Mouse (Mus musculus): ENCODE measurements around the gene Sfmbt1. TPM values are rescaled to one million over a fixed set of nuclear protein-coding genes. Genes with fewer than 3 reads are reported as not detected.
A peak's percentile ranks its signal among the peaks of the same experiment; 100 is the strongest.

The Sfmbt1 gene
- polyA plus RNA-seq, 1 experiment from 2014 or later, result 12.5 TPM

DNA sequence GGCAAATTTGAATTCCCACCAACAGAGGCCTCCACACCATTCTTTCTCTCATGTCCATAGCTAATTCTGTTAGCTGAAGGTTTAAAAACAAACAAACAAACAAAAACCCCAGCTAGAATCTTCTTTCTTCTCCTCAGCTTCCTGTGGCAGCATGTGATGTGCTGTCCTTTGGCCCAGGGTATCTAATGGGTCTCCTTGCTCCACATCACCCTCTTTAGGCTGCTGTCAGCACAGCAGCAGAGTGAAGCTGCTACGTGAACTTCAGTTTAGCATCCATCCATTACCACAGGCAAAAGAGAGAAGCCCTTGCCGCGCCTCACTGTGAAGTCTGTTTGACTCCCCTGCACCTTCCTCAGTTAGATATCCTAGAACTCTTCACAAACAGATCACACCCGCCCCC lies 143.3 kb downstream of the Sfmbt1 start:
- no peak overlapping the region for H3K4me3 ChIP-seq (replicated peaks)
- H3K9ac ChIP-seq, result no peak overlapping the region
- no peak overlapping the region for H3K27ac ChIP-seq (replicated peaks)
- H3K4me2 ChIP-seq, result no peak overlapping the region
- WGBS (ENCODE audit: insufficient replicate concordance), result 55% methylated on average over 4 of the region's 4 CpGs
- H3K4me1 ChIP-seq (replicated peaks), result peaks cover 8% of the 10 kb centered on the region
- no peaks in the 10 kb centered on the region for H3K9me3 ChIP-seq (replicated peaks)
- no peaks in the 10 kb centered on the region for H3K27me3 ChIP-seq
- no peak for ATAC-seq (ENCODE audit: insufficient read depth)
- no peaks in the 10 kb centered on the region for H3K36me3 ChIP-seq (replicated peaks)

DNA sequence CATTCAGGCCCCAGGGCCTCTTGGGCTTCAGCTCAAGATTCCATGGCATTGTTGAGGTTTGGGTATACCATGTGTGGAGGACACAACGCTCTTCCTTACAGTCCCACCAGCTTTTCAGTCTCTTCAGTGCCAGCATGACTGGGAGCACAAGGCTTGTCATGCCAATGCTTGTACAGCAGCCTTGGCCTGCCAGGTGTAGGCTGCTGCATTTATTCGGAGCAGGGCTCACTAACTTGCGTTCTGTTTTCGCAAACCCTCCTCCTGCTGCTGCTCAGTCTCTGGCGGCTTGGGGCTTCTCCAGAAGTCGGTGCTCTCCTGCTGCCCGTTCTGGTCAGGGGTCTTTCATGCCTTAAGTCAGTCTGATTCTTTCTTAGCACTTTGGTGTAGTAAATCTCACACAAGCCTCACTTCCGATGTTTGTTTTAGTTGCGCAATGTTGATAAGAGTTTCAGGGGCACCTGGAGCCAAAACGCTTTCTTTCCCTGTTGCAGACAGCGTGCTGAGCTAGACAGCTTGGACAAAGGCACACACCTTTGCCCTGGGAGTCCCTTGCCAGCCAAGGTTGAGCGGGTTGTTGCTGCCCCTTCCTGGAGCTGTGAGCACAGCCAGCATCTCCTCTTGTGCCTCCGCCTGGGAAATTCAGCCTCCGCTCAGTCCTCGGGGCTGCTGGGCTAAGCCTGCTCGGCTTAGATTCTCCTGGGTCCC lies 146.9 kb downstream of the Sfmbt1 start:
- H3K9ac ChIP-seq, result no peak overlapping the region
- H3K27ac ChIP-seq (replicated peaks), result peak overlapping the region; percentile 30
- no peak overlapping the region for H3K4me3 ChIP-seq (replicated peaks)
- WGBS (ENCODE audit: insufficient replicate concordance), result 60% methylated on average over 16 of the region's 16 CpGs
- peaks cover 8% of the 10 kb centered on the region for H3K4me1 ChIP-seq (replicated peaks)
- H3K36me3 ChIP-seq (replicated peaks), result 0 out of 2 replicates have a peak, but pooled peaks cover 6% of the 10 kb centered on the region
- no peaks in the 10 kb centered on the region for H3K9me3 ChIP-seq (replicated peaks)
- peak overlapping the region; percentile 25; the same call in 1 of the 2 replicates for H3K4me2 ChIP-seq
- ATAC-seq (ENCODE audit: insufficient read depth), result no peak; the same call in 1 of the 2 replicates
- no peaks in the 10 kb centered on the region for H3K27me3 ChIP-seq

DNA sequence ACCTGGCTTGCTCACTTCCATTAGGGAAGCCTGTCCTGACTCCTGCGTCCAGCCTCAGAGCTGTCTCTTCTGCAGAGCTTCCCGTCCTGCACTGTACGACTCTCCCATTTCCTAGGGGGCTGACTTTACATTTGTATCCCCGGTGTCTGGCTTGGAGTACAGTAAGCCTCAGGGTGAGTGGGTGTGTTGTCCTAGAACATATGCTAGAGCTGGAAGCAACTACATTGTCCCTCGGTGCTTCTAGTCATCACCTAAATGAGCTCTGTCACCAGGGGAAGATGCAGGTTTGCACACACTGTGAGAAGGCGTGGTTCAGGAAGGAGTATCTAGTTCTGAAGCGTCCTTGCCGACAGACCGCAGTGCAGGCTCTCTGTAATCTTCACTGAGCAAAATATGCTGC lies 147.7 kb downstream of the Sfmbt1 start:
- 0 out of 2 replicates have a peak overlapping the region, but pooled peaks have one; percentile 30 for H3K27ac ChIP-seq (replicated peaks)
- H3K36me3 ChIP-seq (replicated peaks), result 0 out of 2 replicates have a peak, but pooled peaks cover 6% of the 10 kb centered on the region
- no peak overlapping the region for H3K4me2 ChIP-seq
- no peaks in the 10 kb centered on the region for H3K9me3 ChIP-seq (replicated peaks)
- WGBS (ENCODE audit: insufficient replicate concordance), result 67% methylated on average over 9 of the region's 9 CpGs
- ATAC-seq (ENCODE audit: insufficient read depth), result no peak
- peaks cover 8% of the 10 kb centered on the region; the same call in 1 of the 2 replicates for H3K4me1 ChIP-seq (replicated peaks)
- no peaks in the 10 kb centered on the region for H3K27me3 ChIP-seq
- H3K9ac ChIP-seq, result no peak overlapping the region
- H3K4me3 ChIP-seq (replicated peaks), result no peak overlapping the region

DNA sequence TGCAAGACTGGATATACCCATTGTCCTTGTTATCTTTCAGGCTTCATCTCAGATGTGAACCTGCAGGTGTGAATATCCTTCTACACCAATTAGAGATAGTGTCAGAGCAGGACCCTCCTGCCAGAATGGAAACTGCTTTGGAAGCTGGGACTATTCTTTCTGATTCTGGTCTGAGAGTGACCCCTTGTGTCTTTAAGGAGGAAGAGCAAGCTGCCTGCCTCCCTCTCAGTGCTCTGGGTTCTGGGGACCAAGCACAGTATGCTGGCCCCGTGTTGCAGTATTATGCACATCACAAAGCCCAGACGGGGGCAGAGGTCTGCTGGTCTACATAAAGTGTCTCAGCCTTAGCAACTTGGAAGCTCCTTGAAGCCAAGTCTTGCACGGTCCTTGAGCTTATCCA lies 150.7 kb downstream of the Sfmbt1 start:
- Histone ChIP-seq H3K9ac (no peak overlapping the region), H3K27me3 (no peaks in the 10 kb centered on the region), H3K4me1 (replicated peaks) (peaks cover 35% of the 10 kb centered on the region), H3K4me3 (replicated peaks) (no peak overlapping the region), H3K36me3 (replicated peaks) (0 out of 2 replicates have a peak, but pooled peaks cover 6% of the 10 kb centered on the region), H3K4me2 (no peak overlapping the region), H3K27ac (replicated peaks) (no peak overlapping the region), H3K9me3 (replicated peaks) (no peaks in the 10 kb centered on the region)
- no peak for ATAC-seq (ENCODE audit: insufficient read depth)
- WGBS (ENCODE audit: insufficient replicate concordance), result 66% methylated on average over 3 of the region's 3 CpGs

DNA sequence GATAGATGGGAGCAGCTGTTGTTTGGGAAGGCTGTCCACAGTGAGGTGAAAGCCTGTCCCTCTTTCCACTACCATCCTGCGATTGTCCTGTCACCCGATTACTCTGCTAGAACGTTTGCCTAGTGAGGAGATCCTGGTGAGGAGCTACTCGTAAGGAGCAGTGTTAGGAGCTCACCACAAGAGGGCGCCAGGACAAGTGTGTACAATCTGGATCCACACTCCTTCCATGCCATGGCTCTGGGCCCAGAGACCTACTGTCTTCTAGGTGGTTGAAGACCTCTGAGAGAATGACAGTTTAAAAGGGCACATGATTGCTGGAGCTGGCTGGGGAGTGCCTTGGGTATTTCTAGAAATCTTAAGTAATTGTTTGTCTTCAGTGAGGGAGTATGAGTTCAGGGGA lies 152.4 kb downstream of the Sfmbt1 start:
- no peak overlapping the region for H3K4me3 ChIP-seq (replicated peaks)
- 0 out of 2 replicates have a peak, but pooled peaks cover 6% of the 10 kb centered on the region for H3K36me3 ChIP-seq (replicated peaks)
- 16% methylated on average over 5 of the region's 5 CpGs for WGBS (ENCODE audit: insufficient replicate concordance)
- no peak overlapping the region for H3K27ac ChIP-seq (replicated peaks)
- H3K4me1 ChIP-seq (replicated peaks), result peaks cover 34% of the 10 kb centered on the region
- no peak overlapping the region for H3K4me2 ChIP-seq
- H3K9me3 ChIP-seq (replicated peaks), result no peaks in the 10 kb centered on the region
- no peak for ATAC-seq (ENCODE audit: insufficient read depth)
- H3K27me3 ChIP-seq, result no peaks in the 10 kb centered on the region
- H3K9ac ChIP-seq, result no peak overlapping the region

DNA sequence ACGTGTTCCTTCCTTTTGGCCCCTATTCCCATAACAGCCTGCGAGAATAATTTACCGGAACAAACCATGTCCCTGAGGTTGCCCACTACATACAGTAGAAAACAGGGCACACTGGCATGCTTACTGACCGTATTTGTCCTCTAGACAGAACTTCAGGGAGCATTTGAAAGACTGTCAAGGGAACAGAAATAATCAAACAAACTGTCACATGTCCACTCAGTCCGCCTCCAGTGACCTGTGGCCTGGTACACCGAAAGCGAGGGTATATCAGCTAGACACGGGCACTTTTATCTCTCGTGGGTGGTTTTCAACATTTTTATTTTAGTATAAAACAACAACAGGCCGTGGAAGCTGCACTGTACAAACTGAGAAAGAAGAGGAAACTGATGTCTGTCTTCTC lies 154.2 kb downstream of the Sfmbt1 start:
- Histone ChIP-seq H3K4me3 (replicated peaks) (no peak overlapping the region), H3K4me2 (no peak overlapping the region), H3K9ac (no peak overlapping the region), H3K9me3 (replicated peaks) (no peaks in the 10 kb centered on the region), H3K27ac (replicated peaks) (peak overlapping the region; percentile 67), H3K36me3 (replicated peaks) (peaks cover 18% of the 10 kb centered on the region), H3K4me1 (replicated peaks) (peaks cover 43% of the 10 kb centered on the region), H3K27me3 (no peaks in the 10 kb centered on the region)
- WGBS (ENCODE audit: insufficient replicate concordance), result 58% methylated on average over 10 of the region's 10 CpGs
- ATAC-seq (ENCODE audit: insufficient read depth), result no peak

DNA sequence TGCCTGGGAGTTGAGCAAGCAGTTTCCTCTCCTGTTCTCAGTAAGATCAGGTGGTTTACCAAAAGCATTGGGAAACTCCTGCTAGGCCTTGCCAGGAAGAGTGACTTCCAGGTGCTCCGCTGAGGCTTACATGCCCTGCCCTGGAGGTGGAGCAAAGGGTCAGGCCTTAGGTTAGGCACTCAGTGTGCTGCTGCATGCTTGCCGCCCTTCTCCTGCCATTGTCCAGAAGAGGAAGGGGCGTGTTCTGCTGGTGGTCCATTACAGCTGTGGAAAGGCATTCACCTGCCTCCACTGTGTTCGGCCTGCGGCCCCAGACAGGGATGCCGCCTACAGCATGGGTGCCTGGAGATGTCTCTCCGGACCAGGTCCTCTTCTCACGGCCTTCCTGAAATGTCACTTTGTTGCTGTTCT lies 154.7 kb downstream of the Sfmbt1 start:
- H3K27me3 ChIP-seq, result no peaks in the 10 kb centered on the region
- peaks cover 19% of the 10 kb centered on the region for H3K36me3 ChIP-seq (replicated peaks)
- WGBS (ENCODE audit: insufficient replicate concordance), result 69% methylated on average over 8 of the region's 8 CpGs
- ATAC-seq (ENCODE audit: insufficient read depth), result peak; percentile 40
- H3K4me1 ChIP-seq (replicated peaks), result peaks cover 49% of the 10 kb centered on the region
- no peak overlapping the region for H3K9ac ChIP-seq
- H3K9me3 ChIP-seq (replicated peaks), result no peaks in the 10 kb centered on the region
- no peak overlapping the region for H3K4me2 ChIP-seq
- peak overlapping the region; percentile 67 for H3K27ac ChIP-seq (replicated peaks)
- no peak overlapping the region for H3K4me3 ChIP-seq (replicated peaks)

DNA sequence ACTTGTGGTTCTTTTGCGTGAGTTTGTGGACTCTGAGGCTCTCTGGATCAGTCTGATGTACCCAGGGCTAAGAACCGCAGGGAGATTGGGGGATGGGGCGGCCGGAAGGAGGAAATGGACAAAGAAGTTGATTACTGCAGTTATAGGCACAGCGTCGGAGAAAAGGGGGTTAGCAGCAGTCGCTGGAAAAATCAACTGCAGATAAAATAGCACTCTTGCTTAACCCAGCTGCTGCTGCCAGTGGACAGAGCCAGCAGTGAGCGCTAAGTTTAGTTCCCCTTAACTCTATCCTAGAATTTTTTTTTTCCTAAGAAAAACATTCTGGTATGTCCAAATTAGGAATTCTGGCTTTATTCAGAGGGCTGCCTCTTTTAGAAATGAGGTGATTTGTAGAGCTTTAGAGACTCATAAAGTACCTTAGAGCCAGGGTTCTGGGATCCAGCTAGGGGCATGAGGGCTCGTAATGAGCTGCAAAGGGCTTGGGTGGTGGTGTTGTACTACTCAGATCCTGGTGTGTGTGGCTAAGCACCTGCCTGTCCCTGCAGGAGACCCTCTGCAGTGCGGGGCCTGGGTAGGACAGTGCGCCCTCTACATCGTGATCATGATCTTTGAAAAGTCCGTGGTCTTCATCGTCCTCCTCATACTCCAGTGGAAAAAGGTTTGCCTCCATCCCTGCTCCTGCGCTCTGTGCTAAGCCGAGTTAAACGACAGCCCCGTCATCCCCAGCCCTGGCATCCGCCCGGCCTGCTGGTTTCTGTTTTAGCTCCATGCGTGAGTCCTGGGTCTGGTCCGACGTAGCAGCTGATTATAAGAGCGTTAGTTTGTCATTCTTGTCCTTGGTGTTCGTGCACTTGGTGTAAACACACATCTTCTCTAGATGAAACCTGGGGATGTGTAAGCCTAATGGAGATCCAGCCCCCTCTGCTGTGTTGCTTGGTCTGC lies 155.8 kb downstream of the Sfmbt1 start:
- ATAC-seq (ENCODE audit: insufficient read depth), result no peak

More for the DNA sequence above, 155.8 kb downstream of the Sfmbt1 start:
- Histone ChIP-seq H3K9me3 (replicated peaks) (no peaks in the 10 kb centered on the region), H3K4me3 (replicated peaks) (no peak overlapping the region), H3K4me2 (no peak overlapping the region; the same call in 1 of the 2 replicates), H3K4me1 (replicated peaks) (peaks cover 58% of the 10 kb centered on the region), H3K9ac (no peak overlapping the region), H3K27ac (replicated peaks) (peak overlapping the region; percentile 67), H3K27me3 (no peaks in the 10 kb centered on the region), H3K36me3 (replicated peaks) (peaks cover 19% of the 10 kb centered on the region)
- WGBS (ENCODE audit: insufficient replicate concordance), result 59% methylated on average over 25 of the region's 25 CpGs

Other genes with a start within 250 kb of the Sfmbt1 start
- 7.7 and 8.9 TPM in 2 replicates for gene Dcp1a, start 235.3 kb upstream of the Sfmbt1 start, polyA plus RNA-seq (2015; fragmentation: Nextera tagmentation; extraction: Ambion mirVana)
- gene Cacna1d, start 223.4 kb upstream of the Sfmbt1 start, polyA plus RNA-seq (2015; fragmentation: Nextera tagmentation; extraction: Ambion mirVana), result 0.13 and 0.17 TPM in 2 replicates
- gene Tkt, start 166.5 kb upstream of the Sfmbt1 start, polyA plus RNA-seq (2015; fragmentation: Nextera tagmentation; extraction: Ambion mirVana), result 197 and 199 TPM in 2 replicates
- 20.0 and 21.5 TPM in 2 replicates for gene Prkcd, start 88.6 kb upstream of the Sfmbt1 start, polyA plus RNA-seq (2015; fragmentation: Nextera tagmentation; extraction: Ambion mirVana)
- gene Rft1, start 60.5 kb upstream of the Sfmbt1 start, polyA plus RNA-seq (2015; fragmentation: Nextera tagmentation; extraction: Ambion mirVana), result 3.8 and 4.3 TPM in 2 replicates
- 8.8 and 8.9 TPM in 2 replicates for gene Tmem110, start 110.7 kb downstream of the Sfmbt1 start, polyA plus RNA-seq (2015; fragmentation: Nextera tagmentation; extraction: Ambion mirVana)
- 1.1 and 1.6 TPM in 2 replicates for gene Mustn1, start 164.4 kb downstream of the Sfmbt1 start, polyA plus RNA-seq (2015; fragmentation: Nextera tagmentation; extraction: Ambion mirVana)
- 205 and 267 TPM in 2 replicates for gene Itih4, start 171.6 kb downstream of the Sfmbt1 start, polyA plus RNA-seq (2015; fragmentation: Nextera tagmentation; extraction: Ambion mirVana)
- gene Itih3, start 208.9 kb downstream of the Sfmbt1 start, polyA plus RNA-seq (2015; fragmentation: Nextera tagmentation; extraction: Ambion mirVana), result 434 and 589 TPM in 2 replicates
- gene Itih1, start 228.4 kb downstream of the Sfmbt1 start, polyA plus RNA-seq (2015; fragmentation: Nextera tagmentation; extraction: Ambion mirVana), result 53.8 and 71.1 TPM in 2 replicates
- gene Nek4, start 236.5 kb downstream of the Sfmbt1 start, polyA plus RNA-seq (2015; fragmentation: Nextera tagmentation; extraction: Ambion mirVana), result 3.5 and 4.1 TPM in 2 replicates

Measured in liver, embryonic 15.5 days (tissue).